Mouse (Mus musculus) CH12.LX (cell line): ENCODE measurements around the gene Cckbr. TPM values are rescaled to one million over a fixed set of nuclear protein-coding genes. Genes with fewer than 3 reads are reported as not detected.
A peak's percentile ranks its signal among the peaks of the same experiment; 100 is the strongest.

Source experiments
- DNase-seq: peaks from one replicate; pipeline ENCODE4 v3.0.0-alpha.2; 2013; ENCODE audit errors: extremely low read depth
- H3K27ac ChIP-seq: 2 replicates; pipeline ENCODE4 v1.5.1; 2012; ENCODE audit warnings: low read depth, mild to moderate bottlenecking, control low read depth, moderate library complexity; ENCODE audit not compliant: insufficient read depth
- H3K27me3 ChIP-seq: replicated peaks from 2 replicates; pipeline ENCODE3; 2012; ENCODE audit warnings: inconsistent platforms
- H3K36me3 ChIP-seq, 2 experiments: replicated peaks in 1 of 2; 2 replicates each; pipeline versions ENCODE3 to v1.6.1; 2012; ENCODE audit warnings: inconsistent platforms in 1 of 2, low read length in 1 of 2, mild to moderate bottlenecking in 1 of 2, mixed read lengths in 1 of 2, moderate library complexity in 1 of 2; ENCODE audit not compliant: control insufficient read depth in 1 of 2, insufficient read depth in 1 of 2
- H3K4me1 ChIP-seq, 2 experiments: 2 replicates each; pipeline ENCODE4 v1.6.1; 2012; ENCODE audit warnings: inconsistent platforms in 1 of 2, moderate library complexity in 1 of 2; ENCODE audit not compliant: insufficient read depth in 2 of 2, control insufficient read depth in 1 of 2
- H3K4me2 ChIP-seq: 2 replicates; pipeline ENCODE4 v1.6.1; 2012; ENCODE audit warnings: low read depth, mild to moderate bottlenecking, control low read depth; ENCODE audit not compliant: poor library complexity, insufficient read depth, severe bottlenecking
- H3K4me3 ChIP-seq, 3 experiments: fragments of 150-350 bp in 1 of 3; sonication (generic) in 1 of 3; replicated peaks in 1 of 3; 2 replicates each; pipeline versions ENCODE3 to v1.5.1; 2011 to 2012; ENCODE audit warnings: low read depth in 2 of 3, low read length in 2 of 3, mild to moderate bottlenecking in 2 of 3, moderate library complexity in 2 of 3, control low read depth in 1 of 3, improper control_type of control experiment in 1 of 3, inconsistent platforms in 1 of 3, mixed read lengths in 1 of 3; ENCODE audit not compliant: poor library complexity in 1 of 3
- H3K79me2 ChIP-seq: replicated peaks from 2 replicates; pipeline ENCODE4 v1.6.1; 2012; ENCODE audit warnings: mild to moderate bottlenecking, moderate library complexity; ENCODE audit not compliant: control insufficient read depth, poor library complexity, insufficient read depth, severe bottlenecking; ENCODE audit errors: extremely low read depth
- H3K9ac ChIP-seq: 2 replicates; pipeline ENCODE4 v1.6.1; 2012; ENCODE audit warnings: low read depth, mild to moderate bottlenecking, control low read depth, moderate library complexity; ENCODE audit not compliant: insufficient read depth
- H3K9me3 ChIP-seq: replicated peaks from 2 replicates; pipeline ENCODE3; 2012; ENCODE audit warnings: low read length, inconsistent platforms, mixed read lengths
- CHD2 ChIP-seq: IDR thresholded peaks from 2 replicates; pipeline ENCODE4 v1.6.1; 2011; ENCODE audit warnings: low read length, improper control_type of control experiment
- CTCF ChIP-seq, 2 experiments: IDR thresholded peaks in 1 of 2; conservative IDR thresholded peaks in 1 of 2; 2 replicates each; pipeline ENCODE4 v1.5.1; 2011 to 2012; ENCODE audit warnings: low read depth in 2 of 2, low read length in 2 of 2, improper control_type of control experiment in 1 of 2, inconsistent platforms in 1 of 2, mild to moderate bottlenecking in 1 of 2, moderate library complexity in 1 of 2
- ELF1 ChIP-seq: IDR thresholded peaks from 2 replicates; pipeline ENCODE4 v1.6.1; 2014; ENCODE audit warnings: low read depth, mild to moderate bottlenecking, inconsistent platforms, low read length, improper control_type of control experiment
- EP300 ChIP-seq: IDR thresholded peaks from 2 replicates; pipeline ENCODE4 v1.6.1; 2011; ENCODE audit warnings: low read length, improper control_type of control experiment
- ETS1 ChIP-seq: conservative IDR thresholded peaks from 2 replicates; pipeline ENCODE4 v1.6.1; 2012; ENCODE audit warnings: low read depth, mild to moderate bottlenecking, inconsistent platforms, low read length, improper control_type of control experiment, moderate library complexity
- GABPA ChIP-seq: IDR thresholded peaks from 2 replicates; pipeline ENCODE4 v1.6.1; 2012; ENCODE audit warnings: low read depth, low read length, improper control_type of control experiment, inconsistent platforms; ENCODE audit not compliant: insufficient replicate concordance
- HCFC1 ChIP-seq: IDR thresholded peaks from 2 replicates; pipeline ENCODE4 v1.6.1; 2012; ENCODE audit warnings: low read depth, mild to moderate bottlenecking, inconsistent platforms, low read length, improper control_type of control experiment
- JUN ChIP-seq: IDR thresholded peaks from 2 replicates; pipeline ENCODE4 v1.6.1; 2011; ENCODE audit warnings: low read depth, mild to moderate bottlenecking, low read length, improper control_type of control experiment, moderate library complexity; ENCODE audit not compliant: insufficient read depth
- JUND ChIP-seq: conservative IDR thresholded peaks from 2 replicates; pipeline ENCODE4 v1.6.1; 2011; ENCODE audit warnings: low read depth, low read length, improper control_type of control experiment
- KAT2A ChIP-seq: IDR thresholded peaks from 2 replicates; pipeline ENCODE4 v1.6.1; 2012; ENCODE audit warnings: low read length, improper control_type of control experiment, inconsistent platforms; ENCODE audit not compliant: insufficient replicate concordance
- MAX ChIP-seq: IDR thresholded peaks from 2 replicates; pipeline ENCODE4 v1.6.1; 2011; ENCODE audit warnings: low read length, improper control_type of control experiment
- MAZ ChIP-seq: IDR thresholded peaks from 2 replicates; pipeline ENCODE4 v1.6.1; 2012; ENCODE audit warnings: low read depth, mild to moderate bottlenecking, inconsistent platforms, low read length, improper control_type of control experiment, moderate library complexity
- MXI1 ChIP-seq: IDR thresholded peaks from 2 replicates; pipeline ENCODE4 v1.6.1; 2011; ENCODE audit warnings: mild to moderate bottlenecking, low read depth, low read length, improper control_type of control experiment
- NELFE ChIP-seq: IDR thresholded peaks from 2 replicates; pipeline ENCODE4 v1.6.1; 2011; ENCODE audit warnings: low read depth, low read length, improper control_type of control experiment
- NRF1 ChIP-seq: IDR thresholded peaks from 2 replicates; pipeline ENCODE4 v1.6.1; 2014; ENCODE audit warnings: low read depth, mild to moderate bottlenecking, inconsistent platforms, low read length, improper control_type of control experiment, moderate library complexity
- POLR2AphosphoS2 ChIP-seq: IDR thresholded peaks from 2 replicates; pipeline ENCODE4 v1.6.1; 2011; ENCODE audit warnings: low read depth, low read length, improper control_type of control experiment
- RAD21 ChIP-seq: IDR thresholded peaks from 2 replicates; pipeline ENCODE4 v1.6.1; 2011; ENCODE audit warnings: low read depth, mild to moderate bottlenecking, low read length, improper control_type of control experiment, moderate library complexity
- RCOR1 ChIP-seq: conservative IDR thresholded peaks from 2 replicates; pipeline ENCODE4 v1.6.1; 2012; ENCODE audit warnings: low read depth, mild to moderate bottlenecking, inconsistent platforms, low read length, improper control_type of control experiment
- SIN3A ChIP-seq: IDR thresholded peaks from 2 replicates; pipeline ENCODE4 v1.6.1; 2012; ENCODE audit warnings: low read length, improper control_type of control experiment, inconsistent platforms
- TCF12 ChIP-seq: IDR thresholded peaks from 2 replicates; pipeline ENCODE4 v1.6.1; 2014; ENCODE audit warnings: low read depth, mild to moderate bottlenecking, inconsistent platforms, low read length, improper control_type of control experiment
- UBTF ChIP-seq: IDR thresholded peaks from 2 replicates; pipeline ENCODE4 v1.6.1; 2012; ENCODE audit warnings: low read depth, mild to moderate bottlenecking, inconsistent platforms, low read length, improper control_type of control experiment, moderate library complexity
- ZMIZ1 ChIP-seq: IDR thresholded peaks from 2 replicates; pipeline ENCODE4 v1.6.1; 2012; ENCODE audit warnings: low read depth, mild to moderate bottlenecking, inconsistent platforms, low read length, improper control_type of control experiment
- ZNF384 ChIP-seq: IDR thresholded peaks from 2 replicates; pipeline ENCODE4 v1.6.1; 2012; ENCODE audit warnings: low read depth, low read length, improper control_type of control experiment, inconsistent platforms
- dilution Hi-C: fragments of 300-500 bp; cut with MboI; formaldehyde crosslinking; loops from 2 replicates; pipeline ENCODE4 v1.14.3; 2020; ENCODE audit warnings: low sequenced_read_pairs; ENCODE audit not compliant: extremely low pct_unique_long_range_greater_than_20kb, extremely low pct_ligation_motif_present
- in situ Hi-C: fragments of 300-500 bp; cut with MboI; formaldehyde crosslinking; loops from 3 replicates; pipeline ENCODE4 v1.14.3; 2019; ENCODE audit warnings: low sequenced_read_pairs, low pct_ligation_motif_present, low pct_unique_long_range_greater_than_20kb, mixed read lengths
- polyA plus RNA-seq: library from polyadenylated mRNA; unstranded; fragments of >175 nt; gene quantifications from 2 replicates; pipeline ENCODE4 v1.2.1, GENCODE M21; 2012; ENCODE audit warnings: low read depth; ENCODE audit not compliant: insufficient read length
- total RNA-seq, 2 experiments: library from RNA; depleted of rRNA; stranded (reverse); fragments of 300-350 nt in 1 of 2; fragments of >200 nt in 1 of 2; gene quantifications; 2 replicates each; pipeline ENCODE4 v1.2.3; 2012 to 2014

The Cckbr gene
- total and polyA plus RNA-seq, 3 experiments = not detected

- no peak for DNase-seq
- Histone ChIP-seq H3K27ac (no peak overlapping the region), H3K9ac (no peak overlapping the region), H3K4me1 (peaks cover 0 to 35% of the 10 kb centered on the region in 2 experiments; a peak in 2 of 4 replicates), H3K36me3 (no peaks in the 10 kb centered on the region), H3K79me2 (0 out of 2 replicates have a peak, but pooled peaks cover 2% of the 10 kb centered on the region), H3K4me3 (no peak overlapping the region), H3K9me3 (no peaks in the 10 kb centered on the region), H3K27me3 (no peaks in the 10 kb centered on the region)
- in situ Hi-C loops = no loop called here
- dilution Hi-C loops = no loop called here
- TF ChIP-seq JUND (no peak), MAX (no peak), MAZ (no peak), TCF12 (no peak), SIN3A (no peak), NRF1 (no peak), RCOR1 (no peak), HCFC1 (no peak)
- TF ChIP-seq, all 38 proteins: peak for 0
- no peak overlapping the region for H3K4me2 ChIP-seq
Observed at GRCm38 (mm10) chr7:105395131-105395820, 30.3 kb upstream of the Cckbr start.

- DNase-seq = peak; percentile 21
- TF ChIP-seq UBTF = no peak
- no peak for TF ChIP-seq NRF1
- no peak for TF ChIP-seq JUND
- TF ChIP-seq ETS1 = no peak
- TF ChIP-seq RAD21 = no peak
- no peak for TF ChIP-seq ZMIZ1
- no peak for TF ChIP-seq KAT2A
- no peak for TF ChIP-seq HCFC1
- no peak for TF ChIP-seq ELF1
- no peak for TF ChIP-seq NELFE
- TF ChIP-seq RCOR1 = no peak
- no peak for TF ChIP-seq CHD2
- TF ChIP-seq GABPA = no peak
- TF ChIP-seq ZNF384 = no peak
- TF ChIP-seq EP300 = no peak
- no peak for TF ChIP-seq MAX
- no peak for TF ChIP-seq MXI1
- no peak for TF ChIP-seq JUN
- no peak for TF ChIP-seq POLR2AphosphoS2
- TF ChIP-seq CTCF (conservative IDR thresholded peaks at IDR 0.05 in 1 of 2, IDR thresholded peaks at IDR 0.05 in 1 of 2; ENCODE audit: low read depth in 2 of 2, low read length in 2 of 2) = no peak
- Histone ChIP-seq H3K9me3 (no peaks in the 10 kb centered on the region), H3K27me3 (peaks cover 3% of the 10 kb centered on the region), H3K4me2 (no peak overlapping the region), H3K36me3 (no peaks in the 10 kb centered on the region), H3K4me1 (peaks cover 0 to 35% of the 10 kb centered on the region in 2 experiments; a peak in 2 of 4 replicates), H3K4me3 (no peak overlapping the region), H3K79me2 (0 out of 2 replicates have a peak, but pooled peaks cover 2% of the 10 kb centered on the region), H3K9ac (no peak overlapping the region), H3K27ac (no peak overlapping the region)
- in situ Hi-C loops (no loop called here), dilution Hi-C loops (no loop called here)
Observed at GRCm38 (mm10) chr7:105396126-105396525, 29.4 kb upstream of the Cckbr start.
